Mouse (Mus musculus): Measurements from ENCODE around the gene Grhl1. TPM values are rescaled to one million over a fixed set of nuclear protein-coding genes. Genes with fewer than 3 reads are reported as not detected.

Gene Grhl1
- polyA plus RNA-seq, 1 experiment from 2014 or later, result 2.1 TPM

DNA sequence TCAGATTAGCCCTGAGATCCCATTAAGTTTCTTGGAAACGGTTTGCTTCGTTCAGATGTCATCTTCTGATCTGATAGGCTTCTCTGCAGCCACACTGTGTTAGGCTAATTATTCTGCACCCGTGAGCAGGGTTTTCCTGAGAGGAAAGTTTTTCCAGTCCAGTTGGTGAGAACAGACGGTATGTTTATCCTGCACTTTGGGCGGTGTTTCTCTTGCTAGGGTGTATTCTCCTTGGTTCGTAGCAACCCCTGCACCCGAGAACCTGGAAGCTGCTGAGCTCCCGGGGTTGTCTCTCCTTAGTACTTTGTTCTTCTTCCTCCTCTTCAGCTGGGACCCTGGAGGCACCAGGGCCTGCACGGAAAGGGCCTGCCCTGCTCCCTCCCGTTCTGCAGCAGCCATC is 34.1 kb downstream of the Grhl1 start:
- no peak for TF ChIP-seq CTCF (IDR thresholded peaks at IDR 0.05; ENCODE audit: low read depth)
- no peak overlapping the region for H3K4me3 ChIP-seq (ENCODE audit: low read depth, low read length)
- no peak for DNase-seq
- H3K36me3 ChIP-seq (ENCODE audit: insufficient read depth), result no peaks in the 10 kb centered on the region
- no peak overlapping the region for H3K9ac ChIP-seq
- no peaks in the 10 kb centered on the region for H3K9me3 ChIP-seq (ENCODE audit: low read depth, low read length)
- no peak overlapping the region for H3K4me2 ChIP-seq
- WGBS, result 65% methylated on average over 10 of the region's 10 CpGs
- no peaks in the 10 kb centered on the region for H3K4me1 ChIP-seq (ENCODE audit: insufficient read depth)
- H3K27me3 ChIP-seq (ENCODE audit: insufficient read depth, low read length), result no peaks in the 10 kb centered on the region
- H3K27ac ChIP-seq (ENCODE audit: low read depth), result no peak overlapping the region
- no peak for ATAC-seq (ENCODE audit: insufficient read depth)

DNA sequence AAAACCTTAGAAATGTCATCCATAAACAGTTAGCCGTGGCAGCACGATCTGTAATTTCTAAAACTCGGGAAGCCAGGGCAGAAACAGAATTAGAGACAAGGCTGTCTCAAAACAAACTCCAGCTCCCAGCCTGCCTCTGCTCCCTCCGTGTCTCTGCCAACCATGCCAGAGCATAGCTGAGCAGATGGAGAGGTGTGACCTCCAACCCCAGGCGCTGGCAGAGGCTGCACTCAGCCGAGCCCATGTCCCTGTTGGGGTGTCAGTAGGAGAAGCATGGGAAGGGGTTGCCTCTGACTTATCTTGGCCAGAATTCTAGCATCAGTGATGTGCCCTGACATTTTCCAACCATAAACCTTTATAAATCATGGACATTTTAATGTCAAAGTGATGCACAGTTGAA is 40.5 kb downstream of the Grhl1 start:
- H3K27ac ChIP-seq (ENCODE audit: low read depth), result no peak overlapping the region
- H3K4me1 ChIP-seq (ENCODE audit: insufficient read depth), result no peaks in the 10 kb centered on the region
- ATAC-seq (ENCODE audit: insufficient read depth) (no peak), DNase-seq (no peak)
- no peak overlapping the region for H3K4me2 ChIP-seq
- H3K9ac ChIP-seq, result no peak overlapping the region
- no peak for TF ChIP-seq CTCF (IDR thresholded peaks at IDR 0.05; ENCODE audit: low read depth)
- no peak overlapping the region for H3K4me3 ChIP-seq (ENCODE audit: low read depth, low read length)
- no peaks in the 10 kb centered on the region for H3K27me3 ChIP-seq (ENCODE audit: insufficient read depth, low read length)
- no peaks in the 10 kb centered on the region for H3K36me3 ChIP-seq (ENCODE audit: insufficient read depth)
- H3K9me3 ChIP-seq (ENCODE audit: low read depth, low read length), result no peaks in the 10 kb centered on the region
- 49% methylated on average over 6 of the region's 6 CpGs for WGBS

DNA sequence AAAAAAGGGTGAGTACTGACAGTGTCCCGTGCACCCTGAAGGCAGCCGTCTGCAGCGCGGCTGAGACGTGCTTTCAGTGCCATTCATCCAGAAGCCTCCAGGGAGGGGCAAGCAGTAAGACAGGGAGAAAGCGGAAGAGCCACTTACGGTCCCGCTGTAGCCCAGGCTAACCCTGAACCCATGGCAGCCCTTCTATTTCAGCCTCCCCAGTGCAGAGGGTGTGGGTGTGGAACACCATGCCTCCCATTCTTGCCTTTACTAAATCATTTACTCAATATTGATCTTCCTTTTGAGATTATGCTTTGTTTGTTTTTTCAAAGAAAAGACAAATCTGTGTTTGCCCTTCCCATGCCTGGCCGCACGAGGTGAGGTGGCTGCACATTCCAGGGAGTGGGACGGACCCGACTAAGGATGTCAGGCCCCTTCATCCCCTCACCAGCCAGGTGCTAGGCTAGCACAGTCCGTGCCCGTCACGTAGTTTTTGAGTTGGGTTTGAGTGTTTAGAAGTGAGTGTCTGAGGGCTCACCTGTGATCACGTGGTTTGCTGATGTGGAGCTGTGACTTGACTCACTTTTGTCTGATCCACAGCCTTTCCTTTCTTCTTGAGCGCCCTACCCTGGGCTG is 42.5 kb downstream of the Grhl1 start:
- no peak overlapping the region for H3K4me3 ChIP-seq (ENCODE audit: low read depth, low read length)
- no peaks in the 10 kb centered on the region for H3K4me1 ChIP-seq (ENCODE audit: insufficient read depth)
- H3K36me3 ChIP-seq (ENCODE audit: insufficient read depth), result no peaks in the 10 kb centered on the region
- WGBS, result 51% methylated on average over 17 of the region's 17 CpGs
- no peak overlapping the region for H3K27ac ChIP-seq (ENCODE audit: low read depth)
- peak; percentile 58; the same call in 1 of the 2 replicates for ATAC-seq (ENCODE audit: insufficient read depth)
- no peak for DNase-seq
- TF ChIP-seq CTCF (IDR thresholded peaks at IDR 0.05; ENCODE audit: low read depth), result no peak
- H3K4me2 ChIP-seq, result no peak overlapping the region
- no peak overlapping the region for H3K9ac ChIP-seq
- H3K27me3 ChIP-seq (ENCODE audit: insufficient read depth, low read length), result no peaks in the 10 kb centered on the region
- no peaks in the 10 kb centered on the region for H3K9me3 ChIP-seq (ENCODE audit: low read depth, low read length)

DNA sequence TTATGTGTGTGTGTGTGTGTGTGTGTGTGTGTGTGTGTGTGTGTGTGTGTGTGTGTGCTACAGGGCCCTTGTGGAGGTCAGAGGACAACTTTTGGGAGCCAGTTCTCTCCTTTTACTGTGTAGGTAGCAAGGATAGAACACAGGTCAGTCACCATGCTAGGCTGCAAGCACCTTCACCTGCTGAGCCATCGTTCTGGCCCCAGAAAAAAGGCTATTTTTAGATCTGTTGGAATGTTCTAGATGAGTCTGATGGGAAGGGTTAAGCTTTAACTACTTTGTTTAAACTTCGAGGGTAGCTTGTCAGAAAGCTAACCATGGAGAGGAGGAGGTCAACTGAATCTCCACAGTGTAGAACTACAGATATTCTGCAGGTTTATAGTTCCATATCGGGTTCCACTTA is 43.1 kb downstream of the Grhl1 start:
- ATAC-seq (ENCODE audit: insufficient read depth), result no peak
- H3K36me3 ChIP-seq (ENCODE audit: insufficient read depth), result no peaks in the 10 kb centered on the region
- WGBS, result 53% methylated on average over 3 of the region's 3 CpGs

DNA sequence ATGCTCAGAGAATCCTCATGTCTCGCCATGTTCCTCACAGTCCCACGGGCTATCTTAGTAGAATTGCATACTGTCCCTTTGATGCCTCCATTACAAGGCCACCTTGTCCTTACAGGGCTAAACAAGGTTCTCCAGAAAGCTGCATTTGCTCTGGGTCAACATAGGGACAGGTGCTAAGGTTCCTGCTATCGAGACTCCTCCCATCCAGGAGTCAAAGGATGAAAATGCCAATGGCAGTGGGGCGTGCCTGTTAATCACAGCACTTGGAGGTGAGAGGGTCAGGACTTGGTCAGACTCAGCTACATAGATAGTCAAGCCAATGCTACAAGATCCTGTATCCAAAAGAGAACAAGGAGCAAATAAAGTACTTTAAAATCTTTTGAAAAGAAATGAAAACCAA is 47.4 kb downstream of the Grhl1 start:
- Histone ChIP-seq H3K9me3 (ENCODE audit: low read depth, low read length) (no peaks in the 10 kb centered on the region), H3K27ac (ENCODE audit: low read depth) (no peak overlapping the region), H3K4me1 (ENCODE audit: insufficient read depth) (no peaks in the 10 kb centered on the region), H3K4me2 (no peak overlapping the region), H3K4me3 (ENCODE audit: low read depth, low read length) (no peak overlapping the region), H3K36me3 (ENCODE audit: insufficient read depth) (no peaks in the 10 kb centered on the region), H3K9ac (no peak overlapping the region), H3K27me3 (ENCODE audit: insufficient read depth, low read length) (no peaks in the 10 kb centered on the region)
- DNase-seq (no peak), ATAC-seq (ENCODE audit: insufficient read depth) (no peak)
- WGBS, result 78% methylated on average over 4 of the region's 4 CpGs
- no peak for TF ChIP-seq CTCF (IDR thresholded peaks at IDR 0.05; ENCODE audit: low read depth)

More for the DNA sequence above, 43.1 kb downstream of the Grhl1 start:
- TF ChIP-seq CTCF (IDR thresholded peaks at IDR 0.05; ENCODE audit: low read depth), result no peak
- Histone ChIP-seq H3K27ac (ENCODE audit: low read depth) (no peak overlapping the region), H3K4me1 (ENCODE audit: insufficient read depth) (no peaks in the 10 kb centered on the region), H3K9ac (no peak overlapping the region), H3K9me3 (ENCODE audit: low read depth, low read length) (no peaks in the 10 kb centered on the region), H3K4me3 (ENCODE audit: low read depth, low read length) (no peak overlapping the region), H3K27me3 (ENCODE audit: insufficient read depth, low read length) (no peaks in the 10 kb centered on the region), H3K4me2 (no peak overlapping the region)
- DNase-seq, result no peak

DNA sequence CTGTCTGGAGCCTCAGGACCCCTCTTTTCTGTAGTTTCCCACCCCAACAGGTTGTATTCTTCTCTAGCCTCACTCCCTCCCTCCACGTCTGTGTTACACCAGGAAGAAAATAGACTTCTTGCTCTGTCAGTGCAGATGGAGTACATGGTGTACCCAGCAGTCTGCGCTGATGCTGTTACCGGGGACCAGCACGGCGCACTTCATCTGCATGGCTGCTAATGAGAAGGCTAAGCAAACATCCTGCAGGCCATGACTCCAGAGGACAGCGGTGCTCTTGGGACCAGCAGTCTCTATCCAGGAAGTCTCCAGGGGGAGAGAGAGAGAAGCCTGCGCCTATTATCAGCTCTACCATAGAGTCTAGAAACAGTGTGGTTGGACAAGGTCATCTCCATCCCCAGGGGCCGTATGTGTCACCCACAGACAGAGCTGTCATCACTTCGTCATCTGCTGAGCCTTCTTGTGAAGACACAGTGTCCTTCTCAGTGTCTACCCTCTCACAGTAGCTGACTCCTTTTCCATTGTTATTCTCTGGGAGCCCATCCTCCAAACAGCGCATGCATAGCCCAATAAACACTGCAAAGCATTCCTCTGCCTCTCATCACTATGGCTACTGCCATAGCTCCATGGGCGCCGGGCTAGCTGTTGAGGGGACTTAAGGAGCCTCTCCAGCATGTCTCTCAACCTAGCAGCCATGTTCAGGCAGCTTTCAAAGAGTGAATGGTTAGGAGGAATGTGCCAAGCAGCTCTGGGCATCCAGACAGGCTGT is 51.6 kb downstream of the Grhl1 start:
- WGBS, result 64% methylated on average over 12 of the region's 12 CpGs
- no peak for TF ChIP-seq CTCF (IDR thresholded peaks at IDR 0.05; ENCODE audit: low read depth)

DNA sequence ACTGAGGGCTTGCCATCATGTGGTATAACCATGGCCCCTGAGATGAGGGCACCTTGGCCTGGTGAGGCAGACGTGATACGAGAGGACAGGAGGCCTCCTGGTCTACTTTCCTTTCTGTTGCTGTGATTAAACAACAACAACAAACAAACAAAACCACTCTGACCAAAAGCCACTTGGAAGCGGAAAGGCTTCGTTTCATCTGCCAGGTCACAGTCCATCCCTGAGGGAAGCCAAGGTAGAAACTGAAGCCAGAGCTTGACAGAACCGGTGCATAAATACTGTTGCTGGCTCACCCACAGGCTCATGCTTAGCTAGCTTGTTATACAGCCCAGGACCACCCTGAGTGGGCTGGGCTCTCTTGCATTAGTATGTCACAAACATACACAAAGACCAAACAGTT is 54.3 kb downstream of the Grhl1 start:
- no peak for DNase-seq
- H3K4me2 ChIP-seq, result no peak overlapping the region
- H3K9me3 ChIP-seq (ENCODE audit: low read depth, low read length), result no peaks in the 10 kb centered on the region
- H3K27ac ChIP-seq (ENCODE audit: low read depth), result no peak overlapping the region
- no peak overlapping the region for H3K4me3 ChIP-seq (ENCODE audit: low read depth, low read length)
- no peak for TF ChIP-seq CTCF (IDR thresholded peaks at IDR 0.05; ENCODE audit: low read depth)
- no peak overlapping the region for H3K9ac ChIP-seq
- no peaks in the 10 kb centered on the region for H3K27me3 ChIP-seq (ENCODE audit: insufficient read depth, low read length)
- H3K36me3 ChIP-seq (ENCODE audit: insufficient read depth), result no peaks in the 10 kb centered on the region
- 78% methylated on average over 5 of the region's 5 CpGs for WGBS
- H3K4me1 ChIP-seq (ENCODE audit: insufficient read depth), result no peaks in the 10 kb centered on the region
- ATAC-seq (ENCODE audit: insufficient read depth), result no peak

More for the DNA sequence above, 51.6 kb downstream of the Grhl1 start:
- no peaks in the 10 kb centered on the region for H3K27me3 ChIP-seq (ENCODE audit: insufficient read depth, low read length)
- no peak for DNase-seq
- H3K4me3 ChIP-seq (ENCODE audit: low read depth, low read length), result no peak overlapping the region
- no peak for ATAC-seq (ENCODE audit: insufficient read depth)
- H3K4me1 ChIP-seq (ENCODE audit: insufficient read depth), result no peaks in the 10 kb centered on the region
- H3K9ac ChIP-seq, result no peak overlapping the region
- no peaks in the 10 kb centered on the region for H3K36me3 ChIP-seq (ENCODE audit: insufficient read depth)
- H3K9me3 ChIP-seq (ENCODE audit: low read depth, low read length), result no peaks in the 10 kb centered on the region
- H3K27ac ChIP-seq (ENCODE audit: low read depth), result no peak overlapping the region
- H3K4me2 ChIP-seq, result no peak overlapping the region
